Mouse (Mus musculus): ENCODE results near the gene Tmem210. TPM values are rescaled to one million over a fixed set of nuclear protein-coding genes. Genes with fewer than 3 reads are reported as not detected.
"Not testable (repeated sequence)": the region's sequence is repeated elsewhere in the genome, so short reads cannot be mapped to it uniquely, and the experiment has no call there.

Tmem210 gene
- polyA plus RNA-seq, 1 experiment from 2014 or later, result not detected

GRCm38 (mm10) chr2:25246183-25247072 lies 41.5 kb upstream of the Tmem210 start, which contains the start of gene AL732309.1:
TSS of gene AL732309.1 (minus strand) at chr2:25246863.
- Histone ChIP-seq H3K4me3 (ENCODE audit: low read depth, low read length) (no peak within 1 kb of the TSS), H3K4me1 (replicated peaks; ENCODE audit: control insufficient read depth, insufficient read depth, low read length) (peaks cover 4% of the 10 kb centered on the region; the same call in 1 of the 2 replicates), H3K9me3 (ENCODE audit: control insufficient read depth, low read length) (no peaks in the 10 kb centered on the region), H3K27me3 (ENCODE audit: control insufficient read depth, insufficient read depth, low read length) (no peaks in the 10 kb centered on the region; the same call in 1 of the 2 replicates), H3K36me3 (ENCODE audit: control insufficient read depth, insufficient read depth, low read length) (0 out of 2 replicates have a peak, but pooled peaks cover under 1% of the 10 kb centered on the region), H3K4me2 (replicated peaks; ENCODE audit: low read depth, low read length) (no peak within 1 kb of the TSS), H3K9ac (ENCODE audit: low read depth, low read length) (no peak within 1 kb of the TSS), H3K27ac (ENCODE audit: low read depth, low read length) (no peak within 1 kb of the TSS)
- no peak for DNase-seq (ENCODE audit: low spot score)
- whole genome bisulfite sequencing, result 88% methylated on average over 10 of the region's 10 CpGs
- no peak for ATAC-seq (ENCODE audit: low FRiP score)

- peak; percentile 19 for DNase-seq (ENCODE audit: low spot score)
- Histone ChIP-seq H3K9me3 (ENCODE audit: control insufficient read depth, low read length) (no peaks in the 10 kb centered on the region), H3K36me3 (ENCODE audit: control insufficient read depth, insufficient read depth, low read length) (0 out of 2 replicates have a peak, but pooled peaks cover 2% of the 10 kb centered on the region), H3K27me3 (ENCODE audit: control insufficient read depth, insufficient read depth, low read length) (no peaks in the 10 kb centered on the region), H3K27ac (ENCODE audit: low read depth, low read length) (no peak overlapping the region), H3K4me3 (ENCODE audit: low read depth, low read length) (no peak overlapping the region), H3K9ac (ENCODE audit: low read depth, low read length) (no peak overlapping the region), H3K4me1 (replicated peaks; ENCODE audit: control insufficient read depth, insufficient read depth, low read length) (peaks cover 7% of the 10 kb centered on the region; the same call in 1 of the 2 replicates), H3K4me2 (replicated peaks; ENCODE audit: low read depth, low read length) (no peak overlapping the region)
- 88% methylated on average over 1 of the region's 1 CpGs for WGBS
- no peak for ATAC-seq (ENCODE audit: low FRiP score)
Measured at GRCm38 (mm10) chr2:25252331-25252730, 35.6 kb upstream of the Tmem210 start.

GRCm38 (mm10) chr2:25255284-25255779 lies 32.6 kb upstream of the Tmem210 start, which contains the start of gene Tmem203:
TSS of gene Tmem203 (plus strand) at chr2:25255439.
- ATAC-seq (ENCODE audit: low FRiP score), result peak; percentile 91
- Histone ChIP-seq H3K27ac (ENCODE audit: low read depth, low read length) (peak within 1 kb of the TSS; percentile 49; the same call in 1 of the 2 replicates), H3K9me3 (ENCODE audit: control insufficient read depth, low read length) (no peaks in the 10 kb centered on the region), H3K4me3 (ENCODE audit: low read depth, low read length) (peak within 1 kb of the TSS; percentile 69), H3K27me3 (ENCODE audit: control insufficient read depth, insufficient read depth, low read length) (no peaks in the 10 kb centered on the region), H3K4me1 (replicated peaks; ENCODE audit: control insufficient read depth, insufficient read depth, low read length) (peaks cover 7% of the 10 kb centered on the region; the same call in 1 of the 2 replicates), H3K9ac (ENCODE audit: low read depth, low read length) (peak within 1 kb of the TSS; percentile 69), H3K36me3 (ENCODE audit: control insufficient read depth, insufficient read depth, low read length) (0 out of 2 replicates have a peak, but pooled peaks cover 2% of the 10 kb centered on the region), H3K4me2 (replicated peaks; ENCODE audit: low read depth, low read length) (peak within 1 kb of the TSS; percentile 88)
- peak; percentile 98 for DNase-seq (ENCODE audit: low spot score)
- WGBS, result under 1% methylated on average over 38 of the region's 39 CpGs

- peak overlapping the region; percentile 69; the same call in 1 of the 2 replicates for H3K4me3 ChIP-seq (ENCODE audit: low read depth, low read length)
- not testable (repeated sequence) for H3K4me1 ChIP-seq (replicated peaks; ENCODE audit: control insufficient read depth, insufficient read depth, low read length); H3K27ac ChIP-seq (ENCODE audit: low read depth, low read length); H3K9ac ChIP-seq (ENCODE audit: low read depth, low read length); H3K36me3 ChIP-seq (ENCODE audit: control insufficient read depth, insufficient read depth, low read length); H3K9me3 ChIP-seq (ENCODE audit: control insufficient read depth, low read length); H3K27me3 ChIP-seq (ENCODE audit: control insufficient read depth, insufficient read depth, low read length); ATAC-seq (ENCODE audit: low FRiP score)
- WGBS, result 64% methylated on average over 10 of the region's 12 CpGs
- DNase-seq (ENCODE audit: low spot score), result peak; percentile 34
- H3K4me2 ChIP-seq (replicated peaks; ENCODE audit: low read depth, low read length), result peak overlapping the region; percentile 74; the same call in 1 of the 2 replicates
Measured at GRCm38 (mm10) chr2:25256443-25257109, 31.4 kb upstream of the Tmem210 start.

GRCm38 (mm10) chr2:25257250-25257649 lies 30.7 kb upstream of the Tmem210 start:
- ATAC-seq (ENCODE audit: low FRiP score); H3K9me3 ChIP-seq (ENCODE audit: control insufficient read depth, low read length); H3K4me3 ChIP-seq (ENCODE audit: low read depth, low read length); H3K27ac ChIP-seq (ENCODE audit: low read depth, low read length); H3K36me3 ChIP-seq (ENCODE audit: control insufficient read depth, insufficient read depth, low read length); H3K4me2 ChIP-seq (replicated peaks; ENCODE audit: low read depth, low read length); H3K27me3 ChIP-seq (ENCODE audit: control insufficient read depth, insufficient read depth, low read length); H3K9ac ChIP-seq (ENCODE audit: low read depth, low read length); DNase-seq (ENCODE audit: low spot score); H3K4me1 ChIP-seq (replicated peaks; ENCODE audit: control insufficient read depth, insufficient read depth, low read length): not testable (repeated sequence)
- WGBS, result 90% methylated on average over 5 of the region's 5 CpGs

GRCm38 (mm10) chr2:25258887-25259286 lies 29.1 kb upstream of the Tmem210 start:
- H3K9me3 ChIP-seq (ENCODE audit: control insufficient read depth, low read length), result no peaks in the 10 kb centered on the region
- WGBS, result 44% methylated on average over 2 of the region's 2 CpGs
- no peak overlapping the region for H3K27ac ChIP-seq (ENCODE audit: low read depth, low read length)

GRCm38 (mm10) chr2:25261870-25262269 lies 26.1 kb upstream of the Tmem210 start:
- ATAC-seq (ENCODE audit: low FRiP score) (no peak), DNase-seq (ENCODE audit: low spot score) (no peak)
- Histone ChIP-seq H3K4me3 (ENCODE audit: low read depth, low read length) (peak overlapping the region; percentile 77), H3K4me1 (replicated peaks; ENCODE audit: control insufficient read depth, insufficient read depth, low read length) (peaks cover 12% of the 10 kb centered on the region), H3K9me3 (ENCODE audit: control insufficient read depth, low read length) (no peaks in the 10 kb centered on the region), H3K36me3 (ENCODE audit: control insufficient read depth, insufficient read depth, low read length) (no peaks in the 10 kb centered on the region), H3K27me3 (ENCODE audit: control insufficient read depth, insufficient read depth, low read length) (peaks cover 13% of the 10 kb centered on the region), H3K9ac (ENCODE audit: low read depth, low read length) (peak overlapping the region; percentile 44), H3K27ac (ENCODE audit: low read depth, low read length) (no peak overlapping the region), H3K4me2 (replicated peaks; ENCODE audit: low read depth, low read length) (peak overlapping the region; percentile 99)
- WGBS, result 43% methylated on average over 12 of the region's 12 CpGs

More at GRCm38 (mm10) chr2:25258887-25259286, 29.1 kb upstream of the Tmem210 start:
- no peak overlapping the region for H3K4me2 ChIP-seq (replicated peaks; ENCODE audit: low read depth, low read length)
- no peaks in the 10 kb centered on the region for H3K36me3 ChIP-seq (ENCODE audit: control insufficient read depth, insufficient read depth, low read length)
- peaks cover 14% of the 10 kb centered on the region for H3K4me1 ChIP-seq (replicated peaks; ENCODE audit: control insufficient read depth, insufficient read depth, low read length)
- H3K27me3 ChIP-seq (ENCODE audit: control insufficient read depth, insufficient read depth, low read length), result peaks cover 9% of the 10 kb centered on the region
- H3K4me3 ChIP-seq (ENCODE audit: low read depth, low read length), result no peak overlapping the region
- H3K9ac ChIP-seq (ENCODE audit: low read depth, low read length), result no peak overlapping the region
- ATAC-seq (ENCODE audit: low FRiP score), result no peak
- no peak for DNase-seq (ENCODE audit: low spot score)

GRCm38 (mm10) chr2:25262291-25262767 lies 25.6 kb upstream of the Tmem210 start, which contains the start of gene Tprn:
TSS of gene Tprn (plus strand) at chr2:25262618.
- under 1% methylated on average over 39 of the region's 39 CpGs for WGBS
- H3K27me3 ChIP-seq (ENCODE audit: control insufficient read depth, insufficient read depth, low read length), result peaks cover 13% of the 10 kb centered on the region
- peak within 1 kb of the TSS; percentile 99 for H3K4me2 ChIP-seq (replicated peaks; ENCODE audit: low read depth, low read length)
- ATAC-seq (ENCODE audit: low FRiP score) (peak; percentile 99), DNase-seq (ENCODE audit: low spot score) (peak; percentile 93)
- H3K27ac ChIP-seq (ENCODE audit: low read depth, low read length), result peak within 1 kb of the TSS; percentile 36; the same call in 1 of the 2 replicates
- H3K36me3 ChIP-seq (ENCODE audit: control insufficient read depth, insufficient read depth, low read length), result no peaks in the 10 kb centered on the region
- H3K9me3 ChIP-seq (ENCODE audit: control insufficient read depth, low read length), result no peaks in the 10 kb centered on the region
- peak within 1 kb of the TSS; percentile 77 for H3K4me3 ChIP-seq (ENCODE audit: low read depth, low read length)
- H3K4me1 ChIP-seq (replicated peaks; ENCODE audit: control insufficient read depth, insufficient read depth, low read length), result peaks cover 12% of the 10 kb centered on the region
- H3K9ac ChIP-seq (ENCODE audit: low read depth, low read length), result peak within 1 kb of the TSS; percentile 60

Measured in hindbrain, embryonic 11.5 days (tissue).